Mouse (Mus musculus) ovary, postnatal 14 days (tissue): Measurements from ENCODE around the gene Zfp12.
"Not testable (repeated sequence)": the region's sequence is repeated elsewhere in the genome, so short reads cannot be mapped to it uniquely, and the experiment has no call there.

Experiments used
- DNase-seq: peaks from one replicate; pipeline ENCODE4 v3.0.0; 2022; ENCODE audit warnings: low spot score

The Zfp12 gene

GRCm38 (mm10) chr5:143235028-143235693 lies at the start of gene Zfp12:
Gene Zfp12 (plus strand): TSS chr5:143235163.
- DNase-seq = peak; percentile 80

- DNase-seq = not testable (repeated sequence)
Measured at GRCm38 (mm10) chr5:143188014-143188413, 46.9 kb upstream of the Zfp12 start.

GRCm38 (mm10) chr5:143192806-143193205 lies 42.2 kb upstream of the Zfp12 start:
- no peak for DNase-seq

- not testable (repeated sequence) for DNase-seq
Measured at GRCm38 (mm10) chr5:143194747-143195146, 40.2 kb upstream of the Zfp12 start.

DNA sequence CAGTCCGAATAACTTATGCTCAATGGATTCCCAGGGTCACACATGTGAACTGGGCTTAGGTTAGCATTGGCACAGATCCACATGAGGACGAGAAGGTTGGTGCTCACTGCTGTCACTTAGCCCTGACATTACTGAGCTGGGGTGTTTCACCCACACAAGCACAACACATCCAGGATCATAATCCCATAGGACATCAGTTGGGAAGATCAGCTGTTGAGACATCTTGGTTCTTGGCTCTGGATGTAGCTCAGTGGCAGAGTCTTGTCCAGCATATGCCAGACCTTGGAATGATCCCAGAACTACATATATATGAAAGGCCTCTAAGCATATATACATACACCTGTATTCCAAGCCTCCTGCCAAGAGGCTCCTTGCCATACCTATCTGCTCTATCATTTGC lies 39.8 kb upstream of the Zfp12 start:
- no peak for DNase-seq

DNA sequence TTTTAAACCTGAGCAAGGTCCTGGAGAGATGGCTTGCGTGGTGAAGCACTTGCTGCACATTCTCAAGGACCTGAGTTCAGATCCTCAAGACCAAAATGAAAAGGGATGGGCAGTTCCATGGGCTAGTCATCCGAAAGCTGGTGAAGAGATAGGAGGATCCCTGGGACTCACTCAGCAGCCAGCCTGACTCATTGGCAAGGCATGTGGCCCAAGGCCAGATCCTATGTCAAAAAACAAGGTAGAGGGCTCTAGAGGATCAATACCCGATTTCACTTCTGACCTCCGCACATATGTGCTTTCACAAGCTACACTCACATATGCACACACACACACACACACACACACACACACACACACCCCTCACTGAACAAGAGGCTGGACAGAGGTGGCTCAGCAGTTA lies 38.5 kb upstream of the Zfp12 start:
- no peak for DNase-seq

DNA sequence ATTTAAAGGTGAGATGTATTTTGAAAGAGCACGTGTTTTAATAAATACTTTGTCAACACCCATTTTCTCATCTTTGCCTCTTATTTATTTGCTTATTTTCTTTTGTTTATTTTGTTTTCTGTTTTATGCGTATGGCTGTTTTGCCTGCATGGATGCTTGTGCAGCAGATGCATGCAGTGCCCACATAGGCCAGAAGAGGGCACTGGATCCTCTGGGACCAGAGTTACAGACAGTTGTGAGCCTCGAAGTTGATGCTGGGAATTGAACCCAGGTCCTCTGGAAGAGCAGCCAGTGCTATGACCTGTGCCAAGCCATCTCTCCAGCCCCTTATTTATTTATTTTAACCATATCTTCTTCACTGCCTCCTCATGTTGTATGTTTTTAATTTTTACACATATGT lies 29.9 kb upstream of the Zfp12 start:
- DNase-seq = no peak

DNA sequence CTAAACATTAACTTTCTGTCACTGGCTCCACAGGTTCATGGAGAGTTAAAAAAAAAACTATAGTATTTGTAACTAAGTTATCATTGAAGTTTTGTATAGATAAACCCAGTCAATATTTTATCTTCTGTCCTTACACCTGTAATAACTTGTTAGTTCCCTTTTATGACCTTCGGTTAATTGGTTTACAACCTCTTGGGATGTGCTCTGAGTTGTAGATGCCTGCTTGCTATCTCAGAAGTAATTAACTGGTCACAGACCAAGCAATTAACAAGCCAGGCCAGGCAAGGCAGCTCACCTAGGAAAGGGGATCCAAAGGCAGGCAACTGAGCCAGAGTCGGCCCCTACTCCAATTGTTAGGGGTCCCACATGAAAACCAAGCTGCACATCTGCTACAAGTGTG lies 21.1 kb upstream of the Zfp12 start:
- DNase-seq = no peak

DNA sequence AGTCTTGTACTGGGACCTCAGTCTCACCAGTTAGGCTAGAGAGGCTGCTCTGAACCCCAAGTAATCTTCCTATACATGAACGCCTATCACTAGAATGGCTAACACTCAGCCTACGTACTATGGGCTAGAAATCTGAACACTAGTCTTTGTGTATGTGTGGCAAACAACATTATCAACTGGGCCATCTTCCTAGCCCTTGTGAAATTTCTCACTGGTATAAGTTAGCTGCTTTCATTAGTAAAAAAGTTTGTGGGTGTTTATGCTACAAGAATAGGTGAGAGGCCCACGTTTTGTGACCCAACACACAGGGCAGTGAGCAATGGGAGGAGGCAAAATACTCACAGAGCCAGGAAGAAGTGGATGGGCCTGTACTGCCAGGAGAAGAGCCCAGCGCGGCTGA lies 14.0 kb upstream of the Zfp12 start:
- no peak for DNase-seq

GRCm38 (mm10) chr5:143222287-143222686 lies 12.7 kb upstream of the Zfp12 start:
- DNase-seq = no peak

DNA sequence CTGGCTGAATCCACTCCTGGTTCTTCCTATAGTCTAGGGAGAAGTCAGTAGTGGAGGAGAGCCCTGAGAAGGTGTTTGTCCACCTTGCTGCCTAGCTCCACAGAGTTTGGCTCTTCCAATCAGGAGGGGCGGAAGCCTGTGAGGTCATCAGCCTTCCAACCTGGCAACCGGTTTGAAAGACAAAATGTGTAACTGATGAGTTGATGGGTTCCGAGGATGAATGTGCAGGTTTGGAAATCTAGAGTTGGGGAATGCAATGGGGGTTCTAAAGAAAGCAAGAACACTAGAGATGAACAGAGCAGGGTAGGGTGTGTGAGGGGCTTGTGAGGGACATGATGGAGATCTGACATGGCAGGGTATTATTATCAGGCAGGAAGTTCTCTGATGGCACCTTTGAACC lies 8.2 kb upstream of the Zfp12 start, which contains the start of gene Spdye4a:
Gene Spdye4a, minus strand, starts transcription at position 101 of the 400 bp plus-strand sequence.
- no peak for DNase-seq

GRCm38 (mm10) chr5:143236036-143236435 lies 1.1 kb downstream of the Zfp12 start:
- DNase-seq = no peak

DNA sequence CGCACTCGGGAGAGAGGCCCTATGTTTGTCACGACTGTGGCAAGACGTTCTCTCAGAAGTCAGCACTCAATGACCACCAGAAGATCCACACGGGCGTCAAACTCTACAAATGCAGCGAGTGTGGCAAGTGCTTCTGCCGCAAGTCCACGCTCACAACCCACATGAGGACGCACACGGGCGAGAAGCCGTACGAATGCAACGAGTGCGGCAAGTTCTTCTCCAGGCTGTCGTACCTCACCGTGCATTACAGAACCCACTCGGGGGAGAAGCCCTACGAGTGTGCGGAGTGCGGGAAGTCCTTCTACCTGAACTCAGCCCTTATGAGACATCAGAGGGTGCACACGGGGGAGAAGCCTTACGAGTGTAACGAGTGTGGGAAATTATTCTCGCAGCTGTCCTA lies 10.0 kb downstream of the Zfp12 start:
- DNase-seq = no peak

GRCm38 (mm10) chr5:143252039-143252438 lies 17.1 kb downstream of the Zfp12 start:
- DNase-seq = no peak

GRCm38 (mm10) chr5:143252791-143253185 lies 17.8 kb downstream of the Zfp12 start:
- no peak for DNase-seq

GRCm38 (mm10) chr5:143253186-143253880 lies 18.4 kb downstream of the Zfp12 start:
- DNase-seq = no peak

DNA sequence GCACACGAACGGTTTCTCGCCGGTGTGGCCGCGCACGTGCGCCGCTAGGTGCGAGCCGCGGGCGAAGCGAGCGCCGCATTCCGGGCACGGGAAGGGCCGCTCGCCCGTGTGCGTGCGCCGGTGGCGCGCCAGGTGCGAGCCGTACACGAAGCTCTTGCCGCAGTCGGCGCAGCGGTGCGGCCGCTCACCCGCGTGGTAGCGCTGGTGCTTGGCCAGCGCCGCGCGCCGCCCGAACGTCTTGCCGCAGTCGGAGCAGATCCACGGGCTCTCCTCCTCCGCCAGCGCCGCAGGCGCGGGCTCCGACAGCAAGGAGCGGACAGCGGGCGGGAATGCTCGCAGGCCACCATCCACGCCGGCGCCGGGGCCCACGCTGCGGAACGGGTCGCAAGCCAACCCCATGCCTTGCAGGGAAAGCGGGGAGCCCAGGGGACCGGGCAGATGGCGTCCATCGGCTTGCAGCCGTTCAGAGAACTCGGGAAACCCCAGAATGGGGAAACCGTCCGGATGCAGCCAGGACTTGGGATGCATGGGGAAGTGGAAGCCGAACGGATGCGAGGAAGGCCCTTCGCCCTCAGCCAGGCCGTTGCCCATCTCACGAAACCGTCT lies 19.0 kb downstream of the Zfp12 start:
- no peak for DNase-seq

GRCm38 (mm10) chr5:143254487-143255130 lies 19.6 kb downstream of the Zfp12 start:
- no peak for DNase-seq

GRCm38 (mm10) chr5:143255131-143255519 lies 20.2 kb downstream of the Zfp12 start:
- DNase-seq = no peak

DNA sequence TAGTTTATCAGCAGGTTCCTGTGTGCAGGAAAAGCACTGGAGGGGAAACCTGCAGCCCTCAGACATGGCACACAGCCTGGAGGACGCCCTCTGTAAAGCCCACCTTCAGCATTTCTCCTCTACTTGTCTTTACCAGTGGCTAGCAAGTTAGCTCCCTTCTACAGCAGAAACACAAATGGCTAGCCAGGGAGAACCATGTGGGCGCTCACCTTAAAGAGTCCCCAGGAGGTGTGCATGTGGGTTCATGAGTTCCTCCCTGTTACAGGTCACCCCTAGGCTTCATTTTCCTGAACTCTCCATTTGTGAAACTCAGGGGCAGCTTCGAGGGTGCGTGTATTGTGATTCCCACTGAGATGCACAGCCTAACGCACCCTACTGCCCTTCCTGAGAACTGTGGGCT lies 20.8 kb downstream of the Zfp12 start:
- no peak for DNase-seq

DNA sequence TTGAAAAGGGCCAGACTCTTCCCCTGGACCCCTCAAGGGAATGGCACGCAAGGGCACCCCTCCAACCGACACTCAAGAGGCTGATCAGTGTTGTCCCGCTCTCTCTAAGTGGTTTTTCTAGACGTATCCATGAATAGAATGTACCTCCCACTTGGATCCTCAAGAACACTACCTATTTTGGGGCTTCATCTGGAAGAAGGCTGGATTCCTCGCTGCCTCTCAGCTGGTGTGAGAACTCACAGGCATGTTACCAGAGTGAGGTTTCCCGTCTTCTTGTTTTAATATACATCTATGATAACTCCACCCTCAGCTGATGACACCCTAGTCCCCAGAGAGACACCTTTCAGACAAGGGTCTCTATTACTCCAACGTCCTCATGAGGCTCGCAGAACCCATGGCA lies 26.7 kb downstream of the Zfp12 start:
- DNase-seq = no peak

- no peak for DNase-seq
Measured at GRCm38 (mm10) chr5:143264689-143265088, 29.7 kb downstream of the Zfp12 start.

GRCm38 (mm10) chr5:143265409-143265808 lies 30.4 kb downstream of the Zfp12 start:
- no peak for DNase-seq
